Mouse (Mus musculus) adrenal gland, postnatal 4 days (tissue): ENCODE data around the gene Lyzl6. TPM values are rescaled to one million over a fixed set of nuclear protein-coding genes. Genes with fewer than 3 reads are reported as not detected.

Source experiments
- DNase-seq, 2 experiments: peaks; one replicate each; pipeline ENCODE4 v3.0.0; 2021 to 2022; ENCODE audit warnings: low spot score in 2 of 2, mixed read lengths in 2 of 2
- total RNA-seq, 2 experiments: library from RNA; stranded (reverse); gene quantifications; 2 replicates each; pipeline ENCODE4 v1.2.3; 2021

The Lyzl6 gene
- total RNA-seq, 2 experiments from 2014 or later = not detected

DNA sequence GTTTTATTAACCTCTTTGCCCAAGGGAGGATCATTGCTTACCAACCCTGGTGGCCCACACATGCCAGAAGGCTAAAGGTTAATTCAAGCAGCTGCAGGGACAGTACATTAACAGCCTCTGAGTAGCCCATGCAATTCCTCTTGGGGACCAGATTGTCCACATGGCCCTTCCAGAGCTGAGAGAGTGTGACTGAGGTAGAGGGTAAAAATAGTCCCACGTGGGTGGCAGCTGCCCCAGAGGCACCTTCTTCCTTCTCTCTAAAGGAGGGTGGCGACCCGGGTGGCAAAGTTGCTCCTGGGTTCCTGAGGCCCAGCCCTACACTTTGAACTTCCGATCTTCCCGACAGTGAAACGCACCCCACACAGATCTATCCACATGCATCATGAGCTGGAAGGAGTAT, 7.6 kb upstream of the Lyzl6 start:
- no peak for DNase-seq

DNA sequence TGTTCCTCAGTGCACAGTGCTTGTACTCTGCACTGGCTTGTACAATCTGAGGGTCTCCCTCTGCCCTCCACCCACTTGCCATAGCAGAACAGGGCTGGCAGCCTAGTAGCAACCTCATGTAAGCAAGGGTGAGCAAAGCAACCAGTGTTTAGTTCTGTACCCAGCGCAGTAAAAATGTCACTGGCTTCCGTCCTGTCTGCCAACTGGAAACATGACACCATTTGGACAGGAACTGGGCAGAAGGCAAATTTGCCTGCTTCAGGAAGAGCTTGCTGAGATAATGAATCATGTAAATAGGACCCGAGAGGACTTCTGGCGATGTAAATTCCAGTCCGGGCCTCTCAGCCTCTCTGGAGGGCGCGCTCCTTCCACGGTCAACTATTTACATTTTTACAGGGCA, 7.0 kb upstream of the Lyzl6 start:
- DNase-seq = no peak

DNA sequence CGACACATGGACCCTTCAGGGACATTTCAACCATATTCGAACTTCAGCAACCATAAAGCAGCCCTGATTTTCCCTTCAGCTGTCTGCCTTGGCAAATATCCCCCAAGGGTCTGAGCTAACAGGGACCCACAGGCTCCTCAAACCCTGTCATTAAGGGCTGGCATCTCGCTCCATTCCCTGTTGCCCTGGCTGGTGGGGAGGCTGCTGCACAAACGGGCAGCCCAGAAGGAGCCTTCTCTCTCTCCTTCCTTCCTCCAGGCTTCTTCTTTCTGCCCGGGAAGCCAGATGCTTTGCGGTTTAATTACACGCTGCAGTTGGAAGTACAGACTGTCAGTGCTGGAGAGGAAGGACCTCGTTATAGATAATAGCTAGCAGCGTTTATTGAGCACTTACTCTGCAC, 4.5 kb upstream of the Lyzl6 start:
- DNase-seq = no peak

DNA sequence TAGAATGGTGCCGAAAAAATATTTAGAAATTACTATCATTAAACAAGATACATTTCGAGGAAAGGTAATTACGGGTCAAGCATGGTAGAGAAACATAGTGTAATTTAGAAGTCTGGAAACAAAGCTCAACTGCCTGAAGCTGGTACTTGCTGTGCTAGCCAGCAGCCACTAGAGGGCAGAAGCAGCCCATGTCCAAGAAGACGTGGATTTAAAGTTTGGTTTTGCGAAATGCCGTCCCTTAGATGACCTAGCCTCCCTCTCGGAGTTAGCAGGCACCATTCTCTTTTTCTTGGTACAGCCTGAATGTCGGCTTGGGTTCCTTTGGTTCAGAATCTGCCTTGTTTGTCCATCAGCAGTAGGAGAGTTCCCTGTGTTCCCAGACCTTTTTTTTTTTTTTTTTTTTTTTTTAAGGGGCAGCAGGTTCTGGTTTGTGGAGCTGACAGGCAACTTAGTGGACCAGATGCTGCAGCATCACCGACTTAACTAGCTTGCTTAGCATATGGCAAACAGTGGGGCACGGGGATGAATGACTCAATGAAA, 787 bp upstream of the Lyzl6 start:
- DNase-seq = no peak

DNA sequence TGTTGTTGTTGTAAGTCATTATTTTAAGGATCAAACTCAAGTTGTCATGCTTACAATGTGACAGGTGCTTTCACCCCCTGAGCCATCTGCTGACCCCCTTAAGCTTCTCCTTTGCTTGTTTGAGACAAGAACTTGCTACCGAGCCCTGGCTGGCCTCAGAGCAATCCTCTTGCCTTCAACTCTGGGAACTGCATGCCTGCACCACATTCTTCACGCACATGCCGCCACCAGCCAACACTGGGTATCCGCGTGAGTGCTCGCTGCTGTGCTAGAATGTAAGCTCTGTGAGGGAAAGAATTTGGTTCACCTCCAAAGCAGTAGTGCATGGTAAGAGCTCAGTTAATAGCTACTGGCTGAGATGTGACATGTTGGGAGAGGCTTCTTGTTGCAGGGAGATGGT, 2.4 kb downstream of the Lyzl6 start:
- DNase-seq = no peak

DNA sequence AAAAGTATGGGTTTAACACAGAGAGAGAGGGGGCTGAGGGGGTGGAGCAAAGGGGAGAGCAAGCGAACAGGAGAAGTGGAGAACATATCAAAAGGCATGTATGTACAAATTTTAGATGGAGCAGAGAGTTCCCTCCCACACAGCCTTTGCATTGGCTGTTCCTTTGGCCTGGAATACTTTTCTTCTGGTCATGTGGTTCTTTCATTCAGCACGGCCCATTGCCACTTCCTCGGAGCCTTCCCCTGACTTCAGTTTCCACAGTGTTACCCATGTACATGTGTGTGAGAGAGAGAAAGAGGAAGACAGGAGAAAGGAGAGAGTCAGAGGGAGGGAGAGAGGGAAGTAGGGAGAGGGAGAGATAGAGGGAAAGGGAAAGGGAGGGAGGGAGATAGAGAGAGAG, 3.2 kb downstream of the Lyzl6 start:
- no peak for DNase-seq

DNA sequence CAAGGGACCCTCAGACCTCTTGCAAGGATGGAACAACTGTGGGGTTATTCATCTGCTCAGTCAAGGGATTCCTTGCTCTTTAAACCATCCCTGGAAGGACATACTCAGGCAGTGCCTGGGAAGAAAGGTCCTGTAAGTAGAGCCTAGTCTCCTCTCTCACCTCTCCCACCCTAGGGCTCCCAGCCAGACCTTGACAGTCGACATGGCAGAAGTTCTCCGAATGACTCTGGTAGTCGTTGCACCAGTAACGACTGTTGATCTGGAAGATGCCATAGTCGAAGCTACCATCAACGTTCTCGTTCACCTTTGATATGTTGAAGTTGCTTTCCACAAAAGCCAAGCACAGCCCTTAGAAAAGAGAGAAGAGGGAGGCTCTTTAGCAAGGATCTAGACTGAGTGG, 3.9 kb downstream of the Lyzl6 start:
- no peak for DNase-seq

DNA sequence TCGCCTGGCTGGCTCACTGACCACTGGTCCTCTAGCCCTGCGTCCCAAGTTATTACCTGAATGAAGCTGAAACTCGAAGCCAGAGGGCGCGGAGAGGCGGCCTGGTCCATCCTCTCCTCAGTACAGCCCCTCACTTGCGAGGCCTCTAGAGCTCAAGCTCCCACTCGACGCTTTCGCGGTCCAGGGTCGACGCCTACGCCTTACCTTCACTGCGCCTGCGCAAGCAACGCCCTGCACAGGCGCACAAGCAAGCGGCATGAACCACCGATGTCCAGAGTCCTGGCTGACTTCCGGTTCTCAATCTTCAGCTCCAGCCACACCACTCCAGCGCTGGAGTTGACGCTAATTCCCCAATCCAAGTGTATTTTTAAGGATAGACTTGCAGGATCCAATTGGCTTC, 11.2 kb downstream of the Lyzl6 start:
- DNase-seq = no peak

DNA sequence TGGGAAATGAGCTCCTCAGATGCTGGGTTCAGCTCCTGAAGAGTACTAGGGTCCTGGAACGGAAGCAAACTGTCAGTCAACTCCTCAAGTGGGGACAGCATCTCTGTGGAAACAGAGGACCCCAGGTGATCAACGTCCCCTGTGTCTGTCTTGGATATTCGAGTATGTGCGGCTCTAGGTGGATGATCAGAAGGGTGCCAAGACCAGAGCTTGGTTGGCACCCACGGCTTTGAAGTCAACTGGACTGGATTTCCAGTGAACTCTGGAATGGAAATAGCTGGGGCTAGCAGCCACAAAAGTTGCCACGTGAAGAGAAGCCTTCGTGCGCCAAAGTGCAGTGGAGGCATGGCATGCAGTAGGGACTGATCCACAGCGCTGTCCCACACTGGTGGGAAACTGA, 17.6 kb downstream of the Lyzl6 start, which contains the start of gene Gm884:
Gene Gm884, minus strand, starts transcription at position 101 of the 400 bp plus-strand sequence.
- DNase-seq = no peak

DNA sequence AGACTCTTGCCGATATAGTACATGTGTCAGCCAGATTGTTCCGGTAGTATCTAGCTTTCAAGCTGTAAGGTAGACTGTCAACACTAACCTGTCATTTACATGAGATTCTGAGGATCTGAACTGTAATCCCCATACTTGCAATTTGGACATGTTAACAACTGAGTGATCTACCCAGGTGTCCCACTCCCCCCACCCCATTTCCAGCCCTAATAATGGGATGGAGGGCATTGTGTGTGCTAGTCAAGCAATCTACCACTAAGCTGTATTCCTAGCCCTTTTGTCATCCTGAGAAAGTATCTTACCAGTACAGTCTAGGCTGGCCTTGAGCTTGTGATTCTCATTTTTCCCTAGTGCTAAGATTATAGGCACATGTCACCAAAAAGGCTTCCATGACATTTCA, 27.9 kb downstream of the Lyzl6 start:
- DNase-seq = no peak

DNA sequence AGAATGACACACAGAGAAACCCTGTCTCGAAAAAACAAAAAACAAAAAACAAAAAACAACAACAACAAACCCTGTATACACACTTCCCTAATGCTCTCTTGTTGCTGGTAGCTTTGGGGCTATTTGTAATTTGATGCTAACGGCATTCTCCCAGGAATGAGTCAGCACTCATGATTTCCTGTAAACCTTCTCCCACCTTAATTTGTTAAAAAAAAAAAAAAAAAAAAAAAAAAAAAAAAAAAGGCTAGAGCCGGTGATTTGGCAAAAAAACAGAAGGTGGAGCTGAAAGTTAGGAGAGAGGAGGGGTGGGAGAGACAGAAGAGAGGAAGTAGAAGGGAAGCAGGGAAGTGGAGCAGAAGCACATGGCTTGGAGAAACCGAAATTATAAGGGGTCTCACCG, 32.1 kb downstream of the Lyzl6 start:
- DNase-seq = no peak

Other genes starting within 250 kb of the Lyzl6 start
- gene Plekhm1, start 226.2 kb downstream of the Lyzl6 start, total RNA-seq = 10 to 100 TPM; 18.0 TPM
- gene Lrrc37a, start 134.3 kb downstream of the Lyzl6 start, total RNA-seq = not detected
- not detected for gene Gm884, start 17.8 kb downstream of the Lyzl6 start, total RNA-seq
- gene Rprml, start 10.7 kb upstream of the Lyzl6 start, total RNA-seq = under 1 TPM in 1 of 2 experiments, not detected in 1; 0.31 TPM
- 10 to 100 TPM; 83.7 to 86.7 TPM for gene Gosr2, start 59.0 kb upstream of the Lyzl6 start, total RNA-seq
- gene Wnt9b, start 110.9 kb upstream of the Lyzl6 start, total RNA-seq = 1 to 10 TPM in 1 of 2 experiments, under 1 TPM in 1; 0.28 to 1.1 TPM
- gene Wnt3, start 135.3 kb upstream of the Lyzl6 start, total RNA-seq = under 1 TPM; 0.11 to 0.42 TPM